Mouse (Mus musculus) myocyte (in vitro differentiated cells): ENCODE results near the gene Adcy9. TPM values are rescaled to one million over a fixed set of nuclear protein-coding genes. Genes with fewer than 3 reads are reported as not detected.
A peak's percentile ranks its signal among the peaks of the same experiment; 100 is the strongest.

ENCODE experiments used
- H3K27me3 ChIP-seq: one replicate; pipeline ENCODE4 v1.6.1; 2011; ENCODE audit not compliant: control insufficient read depth, insufficient read depth, insufficient read length
- H3K36me3 ChIP-seq: one replicate; pipeline ENCODE4 v1.6.1; 2011; ENCODE audit not compliant: control insufficient read depth, insufficient read depth
- H3K4me2 ChIP-seq: one replicate; pipeline ENCODE4 v1.6.1; 2011; ENCODE audit warnings: low read depth, control low read depth
- H3K4me3 ChIP-seq: one replicate; pipeline ENCODE4 v1.5.1; 2011; ENCODE audit warnings: mild to moderate bottlenecking, control low read depth, moderate library complexity
- H3K79me2 ChIP-seq: one replicate; pipeline ENCODE4 v1.6.1; 2011; ENCODE audit not compliant: control insufficient read depth, insufficient read depth
- H3ac ChIP-seq: one replicate; pipeline ENCODE4 v1.6.1; 2011; ENCODE audit not compliant: control insufficient read depth, insufficient read length
- CEBPB ChIP-seq: IDR thresholded peaks from 2 replicates; pipeline ENCODE4 v1.6.1; 2011; ENCODE audit warnings: mild to moderate bottlenecking, moderate library complexity; ENCODE audit not compliant: poor library complexity, insufficient read depth, severe bottlenecking
- E2F4 ChIP-seq: IDR thresholded peaks from one replicate; pipeline ENCODE4 v1.6.1; 2011; ENCODE audit warnings: mild to moderate bottlenecking, control low read depth, moderate library complexity; ENCODE audit not compliant: insufficient read depth
- MAX ChIP-seq: IDR thresholded peaks from one replicate; pipeline ENCODE4 v1.6.1; 2011; ENCODE audit warnings: low read depth, mild to moderate bottlenecking, control low read depth
- MYOD1 ChIP-seq, 3 experiments: IDR thresholded peaks; one replicate each; pipeline ENCODE4 v1.6.1; 2011; ENCODE audit warnings: control low read depth in 2 of 3, low read depth in 2 of 3, mild to moderate bottlenecking in 2 of 3, moderate library complexity in 1 of 3; ENCODE audit not compliant: insufficient read length in 2 of 3, control insufficient read depth in 1 of 3
- MYOG ChIP-seq, 3 experiments: IDR thresholded peaks; one replicate each; pipeline ENCODE4 v1.6.1; 2011; ENCODE audit warnings: control low read depth in 2 of 3, low read depth in 2 of 3, mild to moderate bottlenecking in 2 of 3; ENCODE audit not compliant: insufficient read length in 2 of 3, control insufficient read depth in 1 of 3, insufficient read depth in 1 of 3
- POLR2A ChIP-seq: IDR thresholded peaks from one replicate; pipeline ENCODE4 v1.6.1; 2011; ENCODE audit warnings: low read depth, mild to moderate bottlenecking, control low read depth, moderate library complexity; ENCODE audit not compliant: insufficient read length
- POLR2AphosphoS2 ChIP-seq: IDR thresholded peaks from one replicate; pipeline ENCODE4 v1.6.1; 2011; ENCODE audit warnings: low read depth, control low read depth; ENCODE audit not compliant: insufficient read length
- REST ChIP-seq: IDR thresholded peaks from one replicate; pipeline ENCODE4 v1.6.1; 2011; ENCODE audit warnings: mild to moderate bottlenecking, control low read depth, moderate library complexity; ENCODE audit not compliant: insufficient read depth, insufficient read length
- SRF ChIP-seq: IDR thresholded peaks from one replicate; pipeline ENCODE4 v1.6.1; 2011; ENCODE audit warnings: low read depth; ENCODE audit not compliant: control insufficient read depth, insufficient read length
- TCF12 ChIP-seq: IDR thresholded peaks from one replicate; pipeline ENCODE4 v1.6.1; 2011; ENCODE audit warnings: mild to moderate bottlenecking, control low read depth; ENCODE audit not compliant: poor library complexity, insufficient read depth, severe bottlenecking
- TCF3 ChIP-seq: IDR thresholded peaks from one replicate; pipeline ENCODE4 v1.6.1; 2011; ENCODE audit warnings: low read depth, control low read depth; ENCODE audit not compliant: insufficient read length
- USF1 ChIP-seq: IDR thresholded peaks from one replicate; pipeline ENCODE4 v1.6.1; 2011; ENCODE audit warnings: low read depth, mild to moderate bottlenecking, control low read depth, moderate library complexity
- polyA plus RNA-seq: library from polyadenylated mRNA; unstranded; fragments of >200 nt; fragmentation: generic; extraction: Trizol; gene quantifications from one replicate; pipeline ENCODE4 v1.2.1, GENCODE M21; 2012; ENCODE audit warnings: missing spikeins

The Adcy9 gene
- polyA plus RNA-seq, 1 experiment: 4.6 TPM

- Histone ChIP-seq H3K4me3 (no peak overlapping the region), H3K36me3 (no peaks in the 10 kb centered on the region), H3ac (no peak overlapping the region), H3K27me3 (no peaks in the 10 kb centered on the region), H3K79me2 (no peaks in the 10 kb centered on the region), H3K4me2 (no peak overlapping the region)
- TF ChIP-seq MYOG (IDR thresholded peaks at IDR 0.05; ENCODE audit: control insufficient read depth in 1 of 3, insufficient read depth in 1 of 3, insufficient read length in 2 of 3, low read depth in 2 of 3) (peak in 2 of 3 experiments; percentile 38 to 40), MAX (no peak), MYOD1 (IDR thresholded peaks at IDR 0.05; ENCODE audit: control insufficient read depth in 1 of 3, insufficient read length in 2 of 3, low read depth in 2 of 3) (peak in 1 of 3 experiments; percentile 52)
Measured at GRCm38 (mm10) chr16:4399471-4400223, 20.7 kb downstream of the Adcy9 start.

GRCm38 (mm10) chr16:4398782-4399181, 21.5 kb downstream of the Adcy9 start:
- Histone ChIP-seq H3K4me3 (no peak overlapping the region), H3ac (no peak overlapping the region), H3K79me2 (no peaks in the 10 kb centered on the region), H3K27me3 (no peaks in the 10 kb centered on the region), H3K4me2 (no peak overlapping the region), H3K36me3 (no peaks in the 10 kb centered on the region)
- TF ChIP-seq MYOD1 (IDR thresholded peaks at IDR 0.05; ENCODE audit: control insufficient read depth in 1 of 3, insufficient read length in 2 of 3, low read depth in 2 of 3) (no peak), USF1 (no peak), REST (no peak), SRF (no peak), MYOG (IDR thresholded peaks at IDR 0.05; ENCODE audit: control insufficient read depth in 1 of 3, insufficient read depth in 1 of 3, insufficient read length in 2 of 3, low read depth in 2 of 3) (no peak)

GRCm38 (mm10) chr16:4397636-4398035, 22.7 kb downstream of the Adcy9 start:
- Histone ChIP-seq H3K27me3 (no peaks in the 10 kb centered on the region), H3K36me3 (no peaks in the 10 kb centered on the region), H3K4me2 (no peak overlapping the region), H3K79me2 (no peaks in the 10 kb centered on the region), H3K4me3 (no peak overlapping the region), H3ac (no peak overlapping the region)
- TF ChIP-seq MYOD1 (IDR thresholded peaks at IDR 0.05; ENCODE audit: control insufficient read depth in 1 of 3, insufficient read length in 2 of 3, low read depth in 2 of 3): no peak
- no peak for TF ChIP-seq TCF12
- TF ChIP-seq SRF: no peak
- no peak for TF ChIP-seq USF1
- TF ChIP-seq TCF3: no peak
- no peak for TF ChIP-seq CEBPB
- TF ChIP-seq MAX: no peak
- no peak for TF ChIP-seq POLR2AphosphoS2
- TF ChIP-seq MYOG (IDR thresholded peaks at IDR 0.05; ENCODE audit: control insufficient read depth in 1 of 3, insufficient read depth in 1 of 3, insufficient read length in 2 of 3, low read depth in 2 of 3): no peak

GRCm38 (mm10) chr16:4395687-4396341, 24.5 kb downstream of the Adcy9 start:
- Histone ChIP-seq H3K79me2 (no peaks in the 10 kb centered on the region), H3K36me3 (no peaks in the 10 kb centered on the region), H3K4me3 (no peak overlapping the region), H3ac (no peak overlapping the region), H3K27me3 (no peaks in the 10 kb centered on the region), H3K4me2 (peak overlapping the region; percentile 41)
- TF ChIP-seq E2F4: no peak
- TF ChIP-seq POLR2A: no peak
- TF ChIP-seq MAX: no peak
- TF ChIP-seq MYOD1 (IDR thresholded peaks at IDR 0.05; ENCODE audit: control insufficient read depth in 1 of 3, insufficient read length in 2 of 3, low read depth in 2 of 3): no peak
- TF ChIP-seq TCF12: no peak
- TF ChIP-seq MYOG (IDR thresholded peaks at IDR 0.05; ENCODE audit: control insufficient read depth in 1 of 3, insufficient read depth in 1 of 3, insufficient read length in 2 of 3, low read depth in 2 of 3): no peak
- TF ChIP-seq USF1: no peak
- no peak for TF ChIP-seq REST
- no peak for TF ChIP-seq TCF3
- TF ChIP-seq POLR2AphosphoS2: no peak
- TF ChIP-seq SRF: no peak
- no peak for TF ChIP-seq CEBPB
